Mouse (Mus musculus) CH12.LX (cell line): ENCODE measurements around the gene Zfyve21. TPM values are rescaled to one million over a fixed set of nuclear protein-coding genes. Genes with fewer than 3 reads are reported as not detected.

Experiments used
- DNase-seq: peaks from one replicate; pipeline ENCODE4 v3.0.0-alpha.2; 2013; ENCODE audit errors: extremely low read depth
- H3K27ac ChIP-seq: 2 replicates; pipeline ENCODE4 v1.5.1; 2012; ENCODE audit warnings: low read depth, mild to moderate bottlenecking, control low read depth, moderate library complexity; ENCODE audit not compliant: insufficient read depth
- H3K27me3 ChIP-seq: replicated peaks from 2 replicates; pipeline ENCODE3; 2012; ENCODE audit warnings: inconsistent platforms
- H3K36me3 ChIP-seq, 2 experiments: replicated peaks in 1 of 2; 2 replicates each; pipeline versions ENCODE3 to v1.6.1; 2012; ENCODE audit warnings: inconsistent platforms in 1 of 2, low read length in 1 of 2, mild to moderate bottlenecking in 1 of 2, mixed read lengths in 1 of 2, moderate library complexity in 1 of 2; ENCODE audit not compliant: control insufficient read depth in 1 of 2, insufficient read depth in 1 of 2
- H3K4me1 ChIP-seq, 2 experiments: 2 replicates each; pipeline ENCODE4 v1.6.1; 2012; ENCODE audit warnings: inconsistent platforms in 1 of 2, moderate library complexity in 1 of 2; ENCODE audit not compliant: insufficient read depth in 2 of 2, control insufficient read depth in 1 of 2
- H3K4me2 ChIP-seq: 2 replicates; pipeline ENCODE4 v1.6.1; 2012; ENCODE audit warnings: low read depth, mild to moderate bottlenecking, control low read depth; ENCODE audit not compliant: poor library complexity, insufficient read depth, severe bottlenecking
- H3K4me3 ChIP-seq, 3 experiments: fragments of 150-350 bp in 1 of 3; sonication (generic) in 1 of 3; replicated peaks in 1 of 3; 2 replicates each; pipeline versions ENCODE3 to v1.5.1; 2011 to 2012; ENCODE audit warnings: low read depth in 2 of 3, low read length in 2 of 3, mild to moderate bottlenecking in 2 of 3, moderate library complexity in 2 of 3, control low read depth in 1 of 3, improper control_type of control experiment in 1 of 3, inconsistent platforms in 1 of 3, mixed read lengths in 1 of 3; ENCODE audit not compliant: poor library complexity in 1 of 3
- H3K79me2 ChIP-seq: replicated peaks from 2 replicates; pipeline ENCODE4 v1.6.1; 2012; ENCODE audit warnings: mild to moderate bottlenecking, moderate library complexity; ENCODE audit not compliant: control insufficient read depth, poor library complexity, insufficient read depth, severe bottlenecking; ENCODE audit errors: extremely low read depth
- H3K9ac ChIP-seq: 2 replicates; pipeline ENCODE4 v1.6.1; 2012; ENCODE audit warnings: low read depth, mild to moderate bottlenecking, control low read depth, moderate library complexity; ENCODE audit not compliant: insufficient read depth
- H3K9me3 ChIP-seq: replicated peaks from 2 replicates; pipeline ENCODE3; 2012; ENCODE audit warnings: low read length, inconsistent platforms, mixed read lengths
- BHLHE40 ChIP-seq: IDR thresholded peaks from 2 replicates; pipeline ENCODE4 v1.6.1; 2011; ENCODE audit warnings: mild to moderate bottlenecking, low read depth, low read length, improper control_type of control experiment
- CHD1 ChIP-seq: IDR thresholded peaks from 2 replicates; pipeline ENCODE4 v1.6.1; 2012; ENCODE audit warnings: low read depth, low read length, improper control_type of control experiment, inconsistent platforms
- CHD2 ChIP-seq: IDR thresholded peaks from 2 replicates; pipeline ENCODE4 v1.6.1; 2011; ENCODE audit warnings: low read length, improper control_type of control experiment
- CTCF ChIP-seq, 2 experiments: IDR thresholded peaks in 1 of 2; conservative IDR thresholded peaks in 1 of 2; 2 replicates each; pipeline ENCODE4 v1.5.1; 2011 to 2012; ENCODE audit warnings: low read depth in 2 of 2, low read length in 2 of 2, improper control_type of control experiment in 1 of 2, inconsistent platforms in 1 of 2, mild to moderate bottlenecking in 1 of 2, moderate library complexity in 1 of 2
- E2F4 ChIP-seq: IDR thresholded peaks from 2 replicates; pipeline ENCODE4 v1.6.1; 2011; ENCODE audit warnings: low read depth, low read length, improper control_type of control experiment; ENCODE audit not compliant: insufficient replicate concordance
- EP300 ChIP-seq: IDR thresholded peaks from 2 replicates; pipeline ENCODE4 v1.6.1; 2011; ENCODE audit warnings: low read length, improper control_type of control experiment
- ETS1 ChIP-seq: conservative IDR thresholded peaks from 2 replicates; pipeline ENCODE4 v1.6.1; 2012; ENCODE audit warnings: low read depth, mild to moderate bottlenecking, inconsistent platforms, low read length, improper control_type of control experiment, moderate library complexity
- HCFC1 ChIP-seq: IDR thresholded peaks from 2 replicates; pipeline ENCODE4 v1.6.1; 2012; ENCODE audit warnings: low read depth, mild to moderate bottlenecking, inconsistent platforms, low read length, improper control_type of control experiment
- MAX ChIP-seq: IDR thresholded peaks from 2 replicates; pipeline ENCODE4 v1.6.1; 2011; ENCODE audit warnings: low read length, improper control_type of control experiment
- MAZ ChIP-seq: IDR thresholded peaks from 2 replicates; pipeline ENCODE4 v1.6.1; 2012; ENCODE audit warnings: low read depth, mild to moderate bottlenecking, inconsistent platforms, low read length, improper control_type of control experiment, moderate library complexity
- MXI1 ChIP-seq: IDR thresholded peaks from 2 replicates; pipeline ENCODE4 v1.6.1; 2011; ENCODE audit warnings: mild to moderate bottlenecking, low read depth, low read length, improper control_type of control experiment
- MYC ChIP-seq: IDR thresholded peaks from 2 replicates; pipeline ENCODE4 v1.6.1; 2011; ENCODE audit warnings: low read depth, mild to moderate bottlenecking, improper control_type of control experiment, low read length
- NELFE ChIP-seq: IDR thresholded peaks from 2 replicates; pipeline ENCODE4 v1.6.1; 2011; ENCODE audit warnings: low read depth, low read length, improper control_type of control experiment
- NRF1 ChIP-seq: IDR thresholded peaks from 2 replicates; pipeline ENCODE4 v1.6.1; 2014; ENCODE audit warnings: low read depth, mild to moderate bottlenecking, inconsistent platforms, low read length, improper control_type of control experiment, moderate library complexity
- PAX5 ChIP-seq: IDR thresholded peaks from 2 replicates; pipeline ENCODE4 v1.6.1; 2012; ENCODE audit warnings: low read length, inconsistent platforms, mixed read lengths
- POLR2A ChIP-seq: IDR thresholded peaks from 2 replicates; pipeline ENCODE4 v1.6.1; 2011; ENCODE audit warnings: low read depth, mild to moderate bottlenecking, improper control_type of control experiment, low read length
- RAD21 ChIP-seq: IDR thresholded peaks from 2 replicates; pipeline ENCODE4 v1.6.1; 2011; ENCODE audit warnings: low read depth, mild to moderate bottlenecking, low read length, improper control_type of control experiment, moderate library complexity
- RCOR1 ChIP-seq: conservative IDR thresholded peaks from 2 replicates; pipeline ENCODE4 v1.6.1; 2012; ENCODE audit warnings: low read depth, mild to moderate bottlenecking, inconsistent platforms, low read length, improper control_type of control experiment
- SIN3A ChIP-seq: IDR thresholded peaks from 2 replicates; pipeline ENCODE4 v1.6.1; 2012; ENCODE audit warnings: low read length, improper control_type of control experiment, inconsistent platforms
- SMC3 ChIP-seq: IDR thresholded peaks from 2 replicates; pipeline ENCODE4 v1.6.1; 2011; ENCODE audit warnings: low read depth, low read length, improper control_type of control experiment
- TBP ChIP-seq: conservative IDR thresholded peaks from 2 replicates; pipeline ENCODE4 v1.6.1; 2011; ENCODE audit warnings: low read depth, low read length, improper control_type of control experiment
- TCF12 ChIP-seq: IDR thresholded peaks from 2 replicates; pipeline ENCODE4 v1.6.1; 2014; ENCODE audit warnings: low read depth, mild to moderate bottlenecking, inconsistent platforms, low read length, improper control_type of control experiment
- UBTF ChIP-seq: IDR thresholded peaks from 2 replicates; pipeline ENCODE4 v1.6.1; 2012; ENCODE audit warnings: low read depth, mild to moderate bottlenecking, inconsistent platforms, low read length, improper control_type of control experiment, moderate library complexity
- USF1 ChIP-seq: IDR thresholded peaks from 2 replicates; pipeline ENCODE4 v1.6.1; 2014; ENCODE audit warnings: low read depth, mild to moderate bottlenecking, inconsistent platforms, low read length, improper control_type of control experiment
- ZC3H11A ChIP-seq: IDR thresholded peaks from 2 replicates; pipeline ENCODE4 v1.6.1; 2012; ENCODE audit warnings: low read depth, mild to moderate bottlenecking, inconsistent platforms, low read length, improper control_type of control experiment
- ZMIZ1 ChIP-seq: IDR thresholded peaks from 2 replicates; pipeline ENCODE4 v1.6.1; 2012; ENCODE audit warnings: low read depth, mild to moderate bottlenecking, inconsistent platforms, low read length, improper control_type of control experiment
- ZNF384 ChIP-seq: IDR thresholded peaks from 2 replicates; pipeline ENCODE4 v1.6.1; 2012; ENCODE audit warnings: low read depth, low read length, improper control_type of control experiment, inconsistent platforms
- dilution Hi-C: fragments of 300-500 bp; cut with MboI; formaldehyde crosslinking; loops from 2 replicates; pipeline ENCODE4 v1.14.3; 2020; ENCODE audit warnings: low sequenced_read_pairs; ENCODE audit not compliant: extremely low pct_unique_long_range_greater_than_20kb, extremely low pct_ligation_motif_present
- in situ Hi-C: fragments of 300-500 bp; cut with MboI; formaldehyde crosslinking; loops from 3 replicates; pipeline ENCODE4 v1.14.3; 2019; ENCODE audit warnings: low sequenced_read_pairs, low pct_ligation_motif_present, low pct_unique_long_range_greater_than_20kb, mixed read lengths
- polyA plus RNA-seq: library from polyadenylated mRNA; unstranded; fragments of >175 nt; gene quantifications from 2 replicates; pipeline ENCODE4 v1.2.1, GENCODE M21; 2012; ENCODE audit warnings: low read depth; ENCODE audit not compliant: insufficient read length
- total RNA-seq, 2 experiments: library from RNA; depleted of rRNA; stranded (reverse); fragments of 300-350 nt in 1 of 2; fragments of >200 nt in 1 of 2; gene quantifications; 2 replicates each; pipeline ENCODE4 v1.2.3; 2012 to 2014

Gene Zfyve21
- total and polyA plus RNA-seq, 3 experiments, result 4.1 to 8.4 (median 7.6) TPM

- no peak overlapping the region for H3K9ac ChIP-seq
- H3K79me2 ChIP-seq, result no peaks in the 10 kb centered on the region
- peaks cover 0 to 11% of the 10 kb centered on the region in 2 experiments; a peak in 1 of 4 replicates for H3K4me1 ChIP-seq
- in situ Hi-C loops, result no loop called here
- no peak overlapping the region for H3K4me3 ChIP-seq
- no peak overlapping the region for H3K27ac ChIP-seq
- TF ChIP-seq RAD21 (peak; percentile 33), CHD1 (no peak), SIN3A (no peak), CTCF (conservative IDR thresholded peaks at IDR 0.05 in 1 of 2, IDR thresholded peaks at IDR 0.05 in 1 of 2; ENCODE audit: low read depth in 2 of 2, low read length in 2 of 2) (peak in 1 of 2 experiments; percentile 40; a peak in 2 of 4 replicates), MAZ (no peak), SMC3 (peak; percentile 23)
- no peak overlapping the region for H3K4me2 ChIP-seq
- peaks cover 10% of the 10 kb centered on the region for H3K9me3 ChIP-seq
- peaks cover 81 to 95% of the 10 kb centered on the region in 2 experiments for H3K36me3 ChIP-seq
- no peaks in the 10 kb centered on the region for H3K27me3 ChIP-seq
- DNase-seq, result no peak
- dilution Hi-C loops, result no loop called here
These were observed 34.4 kb upstream of the Zfyve21 start for GRCm38 (mm10) chr12:111779544-111779943.

- DNase-seq, result no peak
- TF ChIP-seq NRF1 (no peak), E2F4 (no peak), POLR2A (no peak), ZMIZ1 (no peak), SIN3A (no peak), TCF12 (no peak), RAD21 (no peak), MAX (no peak), UBTF (no peak)
- dilution Hi-C loops, result no loop called here
These were observed 28.8 kb upstream of the Zfyve21 start for GRCm38 (mm10) chr12:111785174-111785573.

GRCm38 (mm10) chr12:111787015-111787414 lies 27.0 kb upstream of the Zfyve21 start:
- DNase-seq, result no peak
- no peaks in the 10 kb centered on the region; the same call in 1 of the 2 replicates for H3K79me2 ChIP-seq
- no peaks in the 10 kb centered on the region for H3K9me3 ChIP-seq
- H3K27ac ChIP-seq, result no peak overlapping the region
- no peak overlapping the region for H3K4me2 ChIP-seq
- dilution Hi-C loops (no loop called here), in situ Hi-C loops (no loop called here)
- no peak overlapping the region for H3K4me3 ChIP-seq
- H3K9ac ChIP-seq, result no peak overlapping the region
- peaks cover 78 to 94% of the 10 kb centered on the region in 2 experiments for H3K36me3 ChIP-seq
- H3K27me3 ChIP-seq, result no peaks in the 10 kb centered on the region
- H3K4me1 ChIP-seq, result peaks cover 5 to 27% of the 10 kb centered on the region in 2 experiments
- TF ChIP-seq MAX (no peak), BHLHE40 (no peak), CHD2 (no peak), RCOR1 (no peak), MXI1 (no peak), EP300 (no peak), TCF12 (no peak), ZC3H11A (no peak), RAD21 (no peak), TBP (no peak), SMC3 (no peak), ZNF384 (no peak), HCFC1 (no peak), USF1 (no peak), NELFE (no peak), PAX5 (no peak), ETS1 (no peak), UBTF (no peak), MYC (no peak)

More at GRCm38 (mm10) chr12:111785174-111785573, 28.8 kb upstream of the Zfyve21 start:
- in situ Hi-C loops, result no loop called here
- Histone ChIP-seq H3K9me3 (no peaks in the 10 kb centered on the region), H3K4me3 (no peak overlapping the region), H3K27me3 (no peaks in the 10 kb centered on the region), H3K36me3 (peaks cover 80 to 94% of the 10 kb centered on the region in 2 experiments), H3K79me2 (no peaks in the 10 kb centered on the region), H3K4me1 (peaks cover 0 to 10% of the 10 kb centered on the region in 2 experiments; a peak in 1 of 4 replicates), H3K27ac (no peak overlapping the region), H3K9ac (no peak overlapping the region), H3K4me2 (no peak overlapping the region)
